Mouse (Mus musculus) lung, postnatal 0 days (tissue): Measurements from ENCODE around the gene Scfd1.

ENCODE experiments used
- CTCF ChIP-seq: IDR thresholded peaks from 2 replicates; pipeline ENCODE4 v1.5.1; 2016; ENCODE audit warnings: antibody characterized with exemption, mild to moderate bottlenecking
- EP300 ChIP-seq: IDR thresholded peaks from 2 replicates; pipeline ENCODE4 v1.6.1; 2016; ENCODE audit warnings: antibody characterized with exemption, mild to moderate bottlenecking, control low read depth

- TF ChIP-seq CTCF (no peak), EP300 (no peak)
These were observed 16.0 kb upstream of the Scfd1 start for GRCm38 (mm10) chr12:51361294-51361693.
